Mouse (Mus musculus) hindbrain, embryonic 16.5 days (tissue): ENCODE results near the gene Adipor2. TPM values are rescaled to one million over a fixed set of nuclear protein-coding genes. Genes with fewer than 3 reads are reported as not detected.

ENCODE experiments used
- ATAC-seq: fragments of 200-750 bp; cut with Nextera tagmentation; 2 replicates; pipeline ENCODE4 v1.8.0; 2017; ENCODE audit warnings: moderate TSS enrichment, moderate library complexity
- H3K27ac ChIP-seq: fragments of 300-500 bp; sonication (generic); 2 replicates; pipeline ENCODE4 v1.5.1; 2014; ENCODE audit warnings: low read depth, mild to moderate bottlenecking, control low read depth, low read length, moderate library complexity
- H3K27me3 ChIP-seq: fragments of 300-500 bp; sonication (generic); replicated peaks from 2 replicates; pipeline ENCODE4 v1.6.1; 2014; ENCODE audit warnings: low read length; ENCODE audit not compliant: control insufficient read depth, insufficient read depth
- H3K36me3 ChIP-seq: fragments of 300-500 bp; sonication (generic); 2 replicates; pipeline ENCODE4 v1.6.1; 2014; ENCODE audit warnings: mild to moderate bottlenecking, low read length, moderate library complexity, mixed read lengths; ENCODE audit not compliant: control insufficient read depth, insufficient read depth
- H3K4me1 ChIP-seq: fragments of 300-500 bp; sonication (generic); 2 replicates; pipeline ENCODE4 v1.6.1; 2014; ENCODE audit warnings: low read depth, low read length; ENCODE audit not compliant: control insufficient read depth, insufficient read depth
- H3K4me2 ChIP-seq: fragments of 300-500 bp; sonication (generic); 2 replicates; pipeline ENCODE4 v1.6.1; 2014; ENCODE audit warnings: mild to moderate bottlenecking, low read length, control low read depth, moderate library complexity
- H3K4me3 ChIP-seq: fragments of 300-500 bp; sonication (generic); 2 replicates; pipeline ENCODE4 v1.5.1; 2014; ENCODE audit warnings: mild to moderate bottlenecking, low read length, control low read depth, moderate library complexity
- H3K9ac ChIP-seq: fragments of 300-500 bp; sonication (generic); 2 replicates; pipeline ENCODE4 v1.6.1; 2014; ENCODE audit warnings: low read depth, mild to moderate bottlenecking, control low read depth, low read length, moderate library complexity
- H3K9me3 ChIP-seq: fragments of 300-500 bp; sonication (generic); 2 replicates; pipeline ENCODE4 v1.6.1; 2014; ENCODE audit warnings: mild to moderate bottlenecking, low read length, moderate library complexity; ENCODE audit not compliant: control insufficient read depth
- WGBS: fragments of 180-500 bp; shearing (Covaris S2); extraction: QIAGEN DNeasy Blood & Tissue Kit; methylation state at CpG from one replicate; pipeline ENCODE4 v1.1.7; 2014; 5-methylcytosine and 5-hydroxymethylcytosine counted together
- polyA plus RNA-seq: library from polyadenylated mRNA; unstranded; fragments of >200 nt; fragmentation: Nextera tagmentation; extraction: Ambion mirVana; gene quantifications from 2 replicates; pipeline ENCODE4 v1.2.1, GENCODE M21; 2015

The Adipor2 gene
- polyA plus RNA-seq, 1 experiment from 2014 or later: 37.0 TPM

DNA sequence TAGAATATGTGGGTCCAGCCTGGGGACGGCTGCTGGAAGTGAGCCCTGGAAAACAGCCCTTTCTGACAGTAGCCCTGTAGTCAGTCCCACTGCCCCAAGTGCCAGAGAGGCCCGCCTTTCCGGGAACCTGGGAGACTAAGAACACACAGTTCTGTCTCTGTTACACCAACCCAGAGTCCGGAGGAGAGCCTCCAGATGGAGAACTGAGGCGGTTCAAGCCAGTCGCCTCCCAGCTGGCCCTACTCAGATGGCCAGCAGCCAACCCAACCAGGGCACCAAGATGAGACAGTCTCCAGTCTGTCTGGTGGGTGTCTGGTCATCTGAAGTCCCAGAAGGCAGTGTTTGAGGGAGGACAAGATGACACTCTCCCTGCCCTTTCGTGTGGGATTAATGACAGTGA lies 95.8 kb downstream of the Adipor2 start:
- Histone ChIP-seq H3K4me2 (no peak overlapping the region), H3K27me3 (no peaks in the 10 kb centered on the region; the same call in 1 of the 2 replicates), H3K4me3 (no peak overlapping the region), H3K27ac (no peak overlapping the region), H3K9ac (no peak overlapping the region), H3K9me3 (no peaks in the 10 kb centered on the region), H3K4me1 (peaks cover 10% of the 10 kb centered on the region; the same call in 1 of the 2 replicates), H3K36me3 (0 out of 2 replicates have a peak, but pooled peaks cover 2% of the 10 kb centered on the region)
- WGBS: 69% methylated on average over 7 of the region's 7 CpGs
- peak; percentile 50; the same call in 1 of the 2 replicates for ATAC-seq

DNA sequence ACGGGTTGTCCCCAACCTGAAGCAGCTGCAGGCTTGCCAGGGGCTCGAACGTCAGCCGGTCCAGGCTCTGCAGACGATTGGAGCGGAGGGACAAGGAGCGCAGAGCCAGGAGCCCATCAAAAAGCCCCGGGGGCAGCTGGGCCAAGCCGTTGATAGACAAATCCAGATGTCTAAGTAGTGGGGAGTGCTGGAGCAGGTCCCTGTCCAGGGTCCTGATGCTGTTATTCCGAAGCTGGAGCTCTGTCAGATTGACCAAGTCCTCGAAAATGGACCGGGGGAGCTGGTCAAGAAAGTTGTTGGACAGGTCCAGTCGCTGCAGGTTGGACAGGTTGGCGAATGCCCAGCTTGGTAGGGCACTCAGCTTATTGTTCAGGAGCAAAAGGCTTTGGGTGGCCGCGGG lies 97.0 kb downstream of the Adipor2 start:
- no peak for ATAC-seq
- Histone ChIP-seq H3K4me2 (no peak overlapping the region), H3K4me1 (no peaks in the 10 kb centered on the region), H3K36me3 (0 out of 2 replicates have a peak, but pooled peaks cover 3% of the 10 kb centered on the region), H3K4me3 (no peak overlapping the region), H3K27ac (no peak overlapping the region), H3K9ac (no peak overlapping the region), H3K27me3 (no peaks in the 10 kb centered on the region; the same call in 1 of the 2 replicates), H3K9me3 (no peaks in the 10 kb centered on the region)
- 49% methylated on average over 16 of the region's 16 CpGs for WGBS

DNA sequence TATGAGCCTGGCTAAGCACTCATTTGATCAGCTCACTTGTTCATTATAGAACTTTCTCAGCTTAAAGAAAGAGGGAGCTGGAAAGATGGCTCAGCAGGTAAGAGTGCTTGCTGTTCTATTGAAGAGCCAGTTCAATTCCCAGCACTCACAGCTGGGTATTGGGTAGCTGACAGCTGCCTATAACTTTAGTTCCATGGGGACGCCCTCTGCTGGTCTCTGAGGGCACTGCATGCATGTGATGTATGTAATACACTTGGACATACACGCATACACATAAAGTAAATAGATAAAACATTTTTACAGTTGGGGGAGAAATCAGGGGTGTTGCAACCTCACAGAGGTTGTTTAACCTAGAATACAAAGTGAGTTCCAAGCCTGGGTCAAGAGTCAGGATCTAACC lies 98.1 kb downstream of the Adipor2 start:
- Histone ChIP-seq H3K9me3 (no peaks in the 10 kb centered on the region), H3K4me1 (peaks cover 8% of the 10 kb centered on the region), H3K27me3 (no peaks in the 10 kb centered on the region; the same call in 1 of the 2 replicates), H3K4me3 (no peak overlapping the region), H3K27ac (no peak overlapping the region), H3K9ac (no peak overlapping the region), H3K36me3 (0 out of 2 replicates have a peak, but pooled peaks cover 3% of the 10 kb centered on the region), H3K4me2 (no peak overlapping the region)
- ATAC-seq: no peak
- WGBS: 78% methylated on average over 2 of the region's 2 CpGs

DNA sequence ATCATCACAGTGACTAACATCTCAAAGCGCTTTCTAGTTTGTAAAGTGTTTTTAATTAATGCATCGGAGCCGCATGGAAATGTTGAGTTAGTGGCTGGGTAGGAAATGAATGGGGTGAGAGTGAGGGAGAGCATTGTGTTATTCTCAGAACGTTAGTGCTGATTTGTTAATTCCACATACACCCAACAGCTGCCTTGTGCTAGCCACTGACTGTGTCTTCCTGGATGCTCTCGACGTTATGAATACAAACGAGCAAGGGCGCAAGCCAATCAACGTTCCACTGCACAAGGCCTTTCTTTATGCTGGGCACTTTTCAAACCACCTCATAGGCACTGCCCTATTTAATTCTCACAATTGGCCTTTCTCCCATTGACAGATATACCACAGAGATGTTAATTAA lies 98.8 kb downstream of the Adipor2 start:
- Histone ChIP-seq H3K36me3 (0 out of 2 replicates have a peak, but pooled peaks cover 3% of the 10 kb centered on the region), H3K4me1 (peaks cover 15% of the 10 kb centered on the region), H3K4me3 (no peak overlapping the region), H3K27me3 (no peaks in the 10 kb centered on the region; the same call in 1 of the 2 replicates), H3K4me2 (no peak overlapping the region), H3K9ac (no peak overlapping the region), H3K9me3 (no peaks in the 10 kb centered on the region), H3K27ac (no peak overlapping the region)
- ATAC-seq: peak; percentile 84
- WGBS: 30% methylated on average over 9 of the region's 9 CpGs

DNA sequence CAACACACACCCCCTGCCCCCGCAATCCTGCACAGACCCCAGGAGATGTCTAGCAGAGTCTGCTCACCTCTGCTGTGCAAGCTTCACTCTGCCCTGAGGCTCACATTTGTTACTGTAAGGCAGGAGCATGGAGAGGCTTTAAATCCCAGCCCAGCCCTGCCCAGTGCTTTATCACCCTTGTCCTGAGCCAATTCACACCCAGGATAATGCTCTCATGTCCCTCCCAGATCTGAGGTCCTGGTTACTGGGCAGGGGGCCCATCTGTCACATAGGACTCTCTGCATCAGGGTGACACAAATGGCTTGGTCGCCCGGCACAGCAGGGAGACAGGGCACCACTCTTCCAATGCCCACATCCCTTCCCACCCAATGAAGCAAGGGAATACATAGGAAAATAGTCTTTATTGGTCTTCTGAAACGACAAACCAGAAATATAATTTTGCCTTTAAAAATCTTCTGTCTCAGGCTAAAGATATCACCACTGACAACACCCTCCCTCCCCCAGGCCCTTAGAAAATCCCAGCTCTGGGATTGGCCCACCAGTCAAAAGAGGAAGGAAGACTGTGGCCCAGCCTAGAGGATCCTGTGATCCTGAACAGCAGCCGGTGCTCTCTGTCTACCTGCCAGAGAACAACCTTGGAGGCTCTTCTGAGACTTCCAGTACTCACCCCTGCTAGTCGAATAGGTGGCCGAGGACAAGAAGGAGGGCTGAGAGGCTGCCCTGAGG lies 102.6 kb downstream of the Adipor2 start:
- H3K4me3 ChIP-seq: no peak overlapping the region
- no peak overlapping the region for H3K4me2 ChIP-seq
- H3K9ac ChIP-seq: peak overlapping the region; percentile 4; the same call in 1 of the 2 replicates
- 0 out of 2 replicates have a peak, but pooled peaks cover 3% of the 10 kb centered on the region for H3K36me3 ChIP-seq
- no peak for ATAC-seq
- WGBS: 54% methylated on average over 7 of the region's 7 CpGs
- H3K9me3 ChIP-seq: no peaks in the 10 kb centered on the region
- H3K27me3 ChIP-seq: no peaks in the 10 kb centered on the region
- H3K27ac ChIP-seq: no peak overlapping the region
- H3K4me1 ChIP-seq: peaks cover 22% of the 10 kb centered on the region

DNA sequence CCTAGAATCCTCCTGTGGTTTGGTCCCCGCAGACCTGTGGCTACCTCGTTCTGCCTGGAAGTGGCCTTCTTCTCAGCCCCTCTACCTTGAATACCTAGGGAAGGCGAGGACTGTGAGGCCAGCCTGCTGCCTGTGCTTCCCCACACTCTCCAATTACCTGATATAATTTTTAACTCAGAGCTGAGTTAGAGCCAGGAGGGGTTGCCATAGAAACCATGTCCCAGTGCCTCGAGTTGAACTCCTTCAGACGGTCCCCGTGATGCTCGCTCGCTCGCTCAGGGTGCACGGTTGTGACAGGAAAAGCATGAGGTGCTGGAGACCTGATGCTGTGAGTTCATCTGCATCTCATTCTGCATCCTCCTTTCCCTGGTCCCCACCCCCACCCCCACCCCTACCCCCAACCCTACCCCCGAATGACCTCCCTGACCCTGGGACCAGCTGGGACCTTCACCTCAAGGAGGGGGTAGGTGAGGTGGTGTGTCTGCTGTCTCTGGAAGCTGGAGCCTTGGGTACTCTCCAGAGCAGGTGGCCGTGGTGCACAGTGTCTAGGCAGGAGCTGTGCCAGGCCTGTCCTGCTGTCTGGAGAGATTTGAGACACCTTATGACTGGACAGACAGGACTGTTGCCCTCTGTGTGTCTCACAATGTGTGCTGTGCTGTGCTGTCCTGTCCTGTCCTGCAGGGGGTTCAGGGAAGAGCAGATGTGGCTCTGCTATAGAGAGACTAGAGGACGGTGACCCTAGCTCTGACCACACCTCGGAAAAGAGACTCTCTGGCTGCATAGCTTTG lies 103.7 kb downstream of the Adipor2 start:
- WGBS: 40% methylated on average over 14 of the region's 14 CpGs
- H3K27ac ChIP-seq: peak overlapping the region; percentile 67; the same call in 1 of the 2 replicates
- peak; percentile 79 for ATAC-seq

DNA sequence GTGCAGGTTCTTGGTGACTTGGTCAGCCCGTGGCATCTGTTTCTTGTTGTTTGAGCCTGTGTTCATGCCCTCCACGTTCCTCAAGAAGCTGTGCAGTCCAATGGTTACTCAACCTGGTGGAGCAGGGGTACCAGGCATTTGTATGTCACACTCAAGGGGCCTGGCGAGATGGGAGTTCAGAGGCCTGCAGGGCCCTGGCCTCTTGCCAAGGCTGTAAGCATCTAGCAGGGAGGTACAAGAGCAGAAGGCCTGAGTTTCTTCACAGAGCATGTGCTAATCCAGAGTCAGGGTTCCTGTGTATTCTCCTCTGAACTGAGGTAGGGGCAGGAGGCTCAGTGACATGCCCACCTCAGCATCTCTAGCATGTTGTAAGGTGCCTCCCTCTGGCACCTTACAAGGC lies 104.4 kb downstream of the Adipor2 start:
- peaks cover 22% of the 10 kb centered on the region for H3K4me1 ChIP-seq
- peak overlapping the region; percentile 67; the same call in 1 of the 2 replicates for H3K27ac ChIP-seq
- 74% methylated on average over 3 of the region's 3 CpGs for WGBS
- H3K36me3 ChIP-seq: 0 out of 2 replicates have a peak, but pooled peaks cover 3% of the 10 kb centered on the region
- peak; percentile 22; the same call in 1 of the 2 replicates for ATAC-seq
- H3K9me3 ChIP-seq: no peaks in the 10 kb centered on the region
- no peak overlapping the region for H3K9ac ChIP-seq
- no peak overlapping the region for H3K4me3 ChIP-seq
- H3K27me3 ChIP-seq: no peaks in the 10 kb centered on the region
- H3K4me2 ChIP-seq: no peak overlapping the region

More for the DNA sequence above, 103.7 kb downstream of the Adipor2 start:
- H3K9ac ChIP-seq: 0 out of 2 replicates have a peak overlapping the region, but pooled peaks have one; percentile 10
- no peak overlapping the region for H3K4me3 ChIP-seq
- 0 out of 2 replicates have a peak, but pooled peaks cover 3% of the 10 kb centered on the region for H3K36me3 ChIP-seq
- H3K4me2 ChIP-seq: no peak overlapping the region
- no peaks in the 10 kb centered on the region for H3K9me3 ChIP-seq
- H3K27me3 ChIP-seq: no peaks in the 10 kb centered on the region
- H3K4me1 ChIP-seq: peaks cover 22% of the 10 kb centered on the region

DNA sequence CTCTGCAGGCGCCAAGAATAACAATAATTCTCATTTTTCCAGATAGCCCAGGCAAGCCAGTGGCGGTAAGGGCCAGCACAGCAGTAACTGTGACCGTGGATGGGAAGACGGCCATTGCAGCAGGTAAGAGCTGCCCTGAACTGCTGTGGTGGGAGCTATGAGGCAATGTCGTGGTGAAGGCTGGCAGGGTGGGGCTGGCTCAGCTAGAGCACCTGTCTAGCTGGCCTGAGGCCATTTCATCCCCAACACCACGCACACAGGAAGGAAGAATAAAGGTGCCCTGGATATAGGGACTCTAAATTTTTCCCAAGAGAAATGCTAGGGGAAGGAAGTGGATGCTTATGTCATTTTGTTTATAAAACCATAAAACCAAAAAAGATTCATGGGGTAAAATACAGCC lies 105.1 kb downstream of the Adipor2 start:
- WGBS: 84% methylated on average over 6 of the region's 6 CpGs
- no peak overlapping the region for H3K4me3 ChIP-seq
- no peak overlapping the region for H3K9ac ChIP-seq
- no peak overlapping the region for H3K4me2 ChIP-seq
- 0 out of 2 replicates have a peak, but pooled peaks cover 3% of the 10 kb centered on the region for H3K36me3 ChIP-seq
- H3K27me3 ChIP-seq: no peaks in the 10 kb centered on the region
- peaks cover 22% of the 10 kb centered on the region for H3K4me1 ChIP-seq
- ATAC-seq: no peak
- no peak overlapping the region for H3K27ac ChIP-seq
- no peaks in the 10 kb centered on the region for H3K9me3 ChIP-seq

DNA sequence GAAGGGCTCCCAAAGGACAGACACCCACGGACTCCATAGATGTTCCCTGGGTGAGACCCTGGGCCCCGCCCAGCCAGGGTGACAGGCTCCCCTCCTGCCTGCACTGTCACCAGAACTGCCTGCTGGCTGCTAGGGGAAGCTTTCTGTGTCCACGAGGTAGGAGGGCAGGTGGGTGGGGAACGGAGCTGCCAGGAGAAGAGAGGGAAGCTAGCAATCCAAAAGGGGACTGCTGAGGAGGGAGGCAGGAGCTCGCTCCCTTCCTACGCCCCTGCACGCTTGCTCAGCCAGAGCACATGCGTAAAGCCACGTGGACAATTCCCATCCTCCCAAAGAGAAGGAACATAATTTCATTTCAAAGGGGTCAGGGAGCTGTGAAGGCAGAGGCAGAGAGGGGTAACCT lies 107.3 kb downstream of the Adipor2 start:
- no peak overlapping the region for H3K4me2 ChIP-seq
- WGBS: 55% methylated on average over 9 of the region's 9 CpGs
- no peaks in the 10 kb centered on the region for H3K9me3 ChIP-seq
- peaks cover 21% of the 10 kb centered on the region for H3K4me1 ChIP-seq
- no peak overlapping the region for H3K9ac ChIP-seq
- no peak for ATAC-seq
- H3K27me3 ChIP-seq: no peaks in the 10 kb centered on the region
- H3K36me3 ChIP-seq: no peaks in the 10 kb centered on the region
- H3K4me3 ChIP-seq: no peak overlapping the region
- no peak overlapping the region for H3K27ac ChIP-seq
